Mouse (Mus musculus): ENCODE data around the gene Gm10271.

Gm10271 gene

DNA sequence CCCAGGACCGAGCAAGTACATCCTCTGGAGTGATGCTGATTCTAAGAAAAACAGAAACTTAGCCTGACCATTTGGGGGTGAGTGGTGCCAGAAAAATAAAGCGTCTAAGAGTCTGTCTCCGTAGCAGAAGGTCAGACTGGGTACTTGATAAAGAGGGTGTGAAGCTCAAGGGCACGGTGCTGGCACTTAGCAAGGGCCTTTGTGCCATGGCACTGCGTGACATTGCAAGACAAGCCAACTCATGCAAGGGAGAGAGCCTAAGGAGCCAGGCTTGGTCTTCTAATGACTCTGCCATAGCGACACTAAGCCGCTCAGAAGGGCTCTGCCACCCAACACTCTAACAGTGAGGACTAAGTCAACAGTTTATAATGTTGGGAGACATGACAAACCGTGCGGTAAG lies 6.4 kb upstream of the Gm10271 start:
- in situ Hi-C loops (cut with MboI, MseI): no loop called here

- in situ Hi-C loops (cut with MboI, MseI): no loop called here
These were observed 5.4 kb upstream of the Gm10271 start for GRCm38 (mm10) chr10:116977858-116978257.

GRCm38 (mm10) chr10:116977455-116977854 lies 5.0 kb upstream of the Gm10271 start:
- in situ Hi-C loops (cut with MboI, MseI): no loop called here

- in situ Hi-C loops (cut with MboI, MseI): loop anchor here (10.0 kb wide), 1 partner anchor 236 kb away; no protein-coding TSS in a partner anchor
These were observed 3.7 kb downstream of the Gm10271 start for GRCm38 (mm10) chr10:116968741-116969140.

- in situ Hi-C loops (cut with MboI, MseI): loop anchor here (10.0 kb wide), 1 partner anchor 239 kb away; no protein-coding TSS in a partner anchor
These were observed 6.3 kb downstream of the Gm10271 start for GRCm38 (mm10) chr10:116966065-116966464.

- in situ Hi-C loops (cut with MboI, MseI): loop anchor here (10.0 kb wide), 1 partner anchor 240 kb away; no protein-coding TSS in a partner anchor
These were observed 7.1 kb downstream of the Gm10271 start for GRCm38 (mm10) chr10:116965297-116965696.

DNA sequence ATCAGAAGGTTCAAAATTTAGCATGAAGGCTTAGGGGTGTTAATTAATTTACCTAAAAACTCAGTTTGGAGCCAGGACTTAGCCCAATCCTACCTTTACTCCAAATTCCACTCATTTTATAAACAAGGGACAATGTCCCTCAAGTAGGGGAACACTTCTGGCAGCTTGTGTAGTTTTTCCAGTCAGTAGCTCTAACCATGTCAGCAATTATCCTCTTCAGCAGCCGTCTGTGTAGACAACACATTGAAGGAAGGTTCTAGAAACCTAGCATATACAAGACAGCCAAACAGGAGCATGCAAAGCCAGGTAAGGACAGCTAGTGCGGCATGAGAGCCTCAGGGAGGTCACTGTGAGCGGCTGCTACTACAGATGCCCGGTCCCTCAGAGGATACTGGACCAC lies 7.8 kb downstream of the Gm10271 start:
- in situ Hi-C loops (cut with MboI, MseI): loop anchor here (10.0 kb wide), 1 partner anchor 240 kb away; no protein-coding TSS in a partner anchor

- in situ Hi-C loops (cut with MboI, MseI): loop anchor here (10.0 kb wide), 1 partner anchor 241 kb away; no protein-coding TSS in a partner anchor
These were observed 8.3 kb downstream of the Gm10271 start for GRCm38 (mm10) chr10:116964084-116964483.

GRCm38 (mm10) chr10:116962803-116963202 lies 9.6 kb downstream of the Gm10271 start:
- in situ Hi-C loops (cut with MboI, MseI): loop anchor here (10.0 kb wide), 1 partner anchor 242 kb away; no protein-coding TSS in a partner anchor

DNA sequence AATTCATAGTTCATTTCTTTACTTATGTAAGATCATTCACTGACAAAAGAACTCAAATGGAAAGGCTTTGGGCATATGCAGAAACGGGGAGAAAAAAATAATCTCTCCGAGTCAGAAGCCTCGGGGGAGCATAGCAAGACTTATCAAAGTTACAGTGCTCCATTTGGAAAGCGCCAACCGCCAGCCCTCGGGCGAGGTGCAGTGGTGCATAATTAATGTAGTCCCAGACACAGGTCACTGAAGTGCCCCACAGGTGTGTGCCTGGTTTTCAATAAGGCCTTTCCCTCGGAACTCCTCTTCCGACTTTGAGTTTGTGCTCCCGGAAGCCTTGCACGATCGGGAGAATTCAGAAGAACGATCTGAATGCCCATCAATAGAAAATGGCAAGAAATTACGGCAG lies 10.3 kb downstream of the Gm10271 start:
- in situ Hi-C loops (cut with MboI, MseI): loop anchor here (10.0 kb wide), 1 partner anchor 243 kb away; no protein-coding TSS in a partner anchor

- in situ Hi-C loops (cut with MboI, MseI): no loop called here
These were observed 14.4 kb downstream of the Gm10271 start for GRCm38 (mm10) chr10:116957867-116958551.

DNA sequence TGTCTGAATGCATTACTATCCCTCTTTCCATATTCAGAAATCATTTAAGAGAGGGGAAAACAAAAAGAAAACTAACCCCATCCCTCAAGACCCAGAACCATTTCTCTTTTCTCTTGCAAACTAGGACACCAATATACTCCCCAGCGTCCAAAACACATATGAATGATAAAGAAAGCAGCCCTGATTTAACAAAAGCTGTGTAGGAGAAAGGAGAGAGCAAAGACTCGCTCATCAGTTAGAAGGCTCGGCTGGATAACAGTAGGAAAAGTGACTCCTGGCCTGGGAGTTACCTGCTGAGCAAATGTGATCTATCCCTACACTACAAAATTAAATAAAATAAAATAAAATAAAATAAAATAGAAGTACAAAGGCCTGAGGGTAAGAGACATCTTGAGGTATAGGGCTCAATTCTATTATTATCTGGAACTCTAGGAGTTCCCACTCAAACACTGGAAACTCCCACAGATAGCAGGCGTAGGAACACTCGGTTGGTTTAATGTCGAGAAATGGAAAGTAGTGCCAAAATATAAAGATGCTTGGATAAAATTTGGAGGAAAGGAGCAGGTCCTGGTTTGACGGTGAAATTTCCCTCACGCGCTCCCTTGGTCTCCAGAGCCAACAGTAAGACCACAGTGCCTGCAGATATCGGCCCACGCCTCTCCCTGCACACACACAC lies 15.8 kb downstream of the Gm10271 start:
- in situ Hi-C loops (cut with MboI, MseI): no loop called here

DNA sequence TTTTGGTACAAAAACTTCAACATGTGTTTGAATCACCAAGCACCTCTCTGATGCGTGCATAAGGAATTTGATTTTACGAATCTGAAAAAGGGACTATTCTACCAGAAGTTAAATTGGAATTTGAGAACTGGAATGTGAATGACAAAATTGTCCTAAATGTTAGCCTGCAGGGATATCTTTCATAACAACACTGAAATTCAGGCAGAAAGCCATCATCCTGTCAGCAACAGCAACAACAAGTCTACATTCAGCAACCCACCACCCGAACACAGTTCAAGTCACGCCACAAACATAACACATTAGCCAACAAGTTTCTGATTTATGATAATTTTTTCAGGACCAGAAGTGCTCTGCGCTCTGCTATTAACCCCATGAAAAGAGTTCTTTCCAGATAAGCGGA lies 17.2 kb downstream of the Gm10271 start:
- in situ Hi-C loops (cut with MboI, MseI): no loop called here

- in situ Hi-C loops (cut with MboI, MseI): no loop called here
These were observed 21.5 kb downstream of the Gm10271 start for GRCm38 (mm10) chr10:116950886-116951285.

DNA sequence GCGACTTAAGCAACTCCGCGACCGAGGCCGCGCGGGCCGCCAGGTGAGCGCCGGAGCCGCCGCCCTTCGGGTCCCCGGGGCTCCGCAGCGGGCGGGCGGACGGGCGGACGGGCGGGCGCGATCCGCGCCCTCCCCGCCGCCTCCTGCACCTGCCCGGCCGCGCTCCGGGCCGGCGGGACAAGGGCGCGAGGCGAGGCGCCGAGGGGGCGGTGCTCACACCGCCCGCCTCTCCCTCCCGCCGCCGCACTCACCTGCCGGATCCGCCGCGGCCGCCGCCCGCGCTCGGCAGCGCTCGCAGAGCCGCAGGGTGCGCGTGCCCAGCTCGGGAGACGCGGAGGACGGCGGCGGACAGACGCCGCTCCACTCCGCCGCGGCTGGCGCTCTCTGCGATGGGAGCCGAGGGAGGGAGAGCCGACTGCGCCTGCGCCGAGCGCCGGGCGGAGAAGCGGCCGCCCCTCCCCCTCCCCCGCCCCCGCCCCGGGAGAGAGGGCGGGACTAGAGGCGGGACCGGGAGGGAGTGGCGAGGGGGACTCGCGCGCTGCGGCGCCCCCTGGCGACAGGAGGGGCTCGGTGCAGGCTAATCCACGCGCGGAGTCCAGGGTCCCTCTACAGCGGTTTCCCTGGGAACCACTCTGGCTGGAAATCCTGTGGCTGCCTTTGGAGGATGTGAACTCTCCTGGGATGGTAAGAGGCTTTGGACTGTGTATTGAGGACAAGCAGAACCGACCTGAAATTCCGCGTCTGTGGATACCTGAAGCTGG lies 22.2 kb downstream of the Gm10271 start, which contains the start of gene Rab3ip:
TSS of gene Rab3ip (minus strand) at position 761 of the 761 bp plus-strand sequence.
- in situ Hi-C loops (cut with MboI, MseI): no loop called here

DNA sequence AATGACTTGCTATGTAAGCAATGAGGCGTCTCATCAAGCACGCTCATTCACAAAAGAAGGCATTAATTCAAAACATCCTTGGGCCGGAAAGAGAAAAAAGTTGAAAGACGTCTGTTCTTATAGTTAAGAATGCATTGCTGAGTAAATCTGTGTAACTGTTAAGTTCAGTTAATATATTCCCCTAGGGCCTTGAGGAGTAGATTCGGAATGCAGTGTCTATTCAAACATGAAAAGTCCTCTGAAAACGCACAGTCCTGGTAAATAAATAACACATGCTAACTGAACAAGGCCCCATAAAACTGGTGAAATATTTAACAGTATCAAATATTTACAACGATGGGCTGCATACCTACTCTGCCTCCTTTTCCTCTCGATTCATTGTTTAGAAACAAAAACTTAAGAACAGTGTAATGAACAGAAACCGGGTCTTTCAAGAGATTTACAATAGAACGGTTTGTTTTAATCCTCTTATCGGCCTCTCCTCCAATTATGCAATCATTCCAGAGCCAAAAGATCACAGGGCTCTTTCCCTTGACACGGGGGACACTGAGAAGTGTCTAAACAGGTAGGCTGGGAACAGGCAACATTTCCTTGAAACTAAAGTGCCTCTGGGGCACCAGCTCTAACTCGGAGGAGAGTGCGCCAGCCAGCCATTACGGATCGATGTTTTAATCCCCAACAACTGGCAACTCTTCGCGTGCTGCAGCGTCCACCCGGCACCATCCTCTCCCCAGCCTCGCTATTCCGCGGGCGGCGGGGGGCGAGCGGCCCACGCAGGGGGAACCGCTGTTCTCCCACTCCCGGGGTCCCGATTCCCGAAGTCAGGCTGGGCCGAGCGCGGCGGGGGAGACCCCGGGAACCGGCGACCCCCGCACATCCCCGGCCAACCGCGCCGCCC lies 23.0 kb downstream of the Gm10271 start:
- in situ Hi-C loops (cut with MboI, MseI): no loop called here

- in situ Hi-C loops (cut with MboI, MseI): no loop called here
These were observed 24.0 kb downstream of the Gm10271 start for GRCm38 (mm10) chr10:116948414-116948813.

GRCm38 (mm10) chr10:116944940-116945339 lies 27.5 kb downstream of the Gm10271 start:
- in situ Hi-C loops (cut with MboI, MseI): no loop called here

GRCm38 (mm10) chr10:116944144-116944543 lies 28.3 kb downstream of the Gm10271 start:
- in situ Hi-C loops (cut with MboI, MseI): no loop called here

DNA sequence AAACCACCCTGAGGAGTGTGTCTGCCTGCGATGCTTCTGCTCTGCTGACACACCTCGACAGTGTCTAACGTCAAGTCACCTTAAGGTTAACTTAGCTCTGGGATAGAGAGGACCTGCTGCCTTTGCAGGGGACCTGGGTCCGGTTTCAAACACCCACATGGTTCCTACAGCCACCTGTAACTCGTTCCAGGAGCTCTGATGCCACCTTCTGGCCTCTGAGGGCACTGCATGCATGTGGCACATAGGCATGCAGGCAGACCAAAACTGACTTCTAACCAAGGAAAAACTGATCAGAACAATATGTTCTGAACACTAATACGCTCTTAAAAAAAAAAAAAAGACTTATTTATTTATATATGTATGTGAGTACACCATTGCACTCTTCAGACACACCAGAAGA lies 29.4 kb downstream of the Gm10271 start:
- in situ Hi-C loops (cut with MboI, MseI): no loop called here

GRCm38 (mm10) chr10:116935028-116935427 lies 37.4 kb downstream of the Gm10271 start:
- in situ Hi-C loops (cut with MboI, MseI): no loop called here
